Mouse (Mus musculus) mouse trophoblast stem cell (cell line): ENCODE data around the gene Slc5a2.

Experiments used
- in situ Hi-C, 2 experiments: fragments of 300-500 bp; cut with MseI, MboI; formaldehyde crosslinking; loops; 2 replicates in 1 of 2; 3 replicates in 1 of 2; pipeline ENCODE4 v1.15.1; 2025

Slc5a2 gene

DNA sequence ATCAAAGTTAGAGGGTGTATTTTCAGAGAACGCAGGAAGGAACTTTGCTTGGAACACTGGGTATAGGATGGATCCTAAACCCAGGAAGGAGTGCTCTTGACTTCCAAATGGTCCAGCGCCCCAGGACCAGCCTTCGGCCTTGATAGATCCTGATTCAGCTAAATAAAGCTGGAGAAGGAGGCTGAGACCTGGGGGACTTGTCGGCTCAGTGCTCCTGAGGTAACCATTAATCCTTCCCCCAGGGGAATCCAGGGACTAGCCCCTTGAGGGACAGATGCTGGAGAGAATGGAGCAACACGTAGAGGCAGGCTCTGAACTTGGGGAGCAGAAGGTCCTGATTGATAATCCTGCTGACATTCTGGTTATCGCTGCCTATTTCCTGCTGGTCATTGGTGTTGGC is at the start of gene Slc5a2:
TSS of gene Slc5a2 (plus strand) at position 247 of the 400 bp plus-strand sequence.
- in situ Hi-C loops, result no loop called here

DNA sequence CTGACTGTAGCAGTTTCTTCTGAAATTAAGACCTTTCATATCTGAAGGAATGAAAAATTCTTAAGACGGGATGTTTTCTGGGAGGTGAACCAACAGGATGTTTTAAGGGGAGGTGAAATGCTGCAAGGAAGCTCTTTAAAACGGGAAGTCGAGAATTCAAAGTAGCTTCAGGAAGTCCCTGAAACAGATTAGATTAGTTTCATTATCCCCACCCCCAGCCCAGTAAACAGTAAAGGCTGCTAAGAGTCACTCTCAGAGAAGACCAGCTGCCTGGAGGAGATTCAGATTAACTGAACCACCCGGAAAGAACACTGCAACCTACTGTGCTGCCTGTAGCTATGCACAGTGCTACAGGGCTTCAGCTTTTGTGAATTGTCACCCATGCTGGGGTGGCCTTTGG is 45.5 kb upstream of the Slc5a2 start:
- in situ Hi-C loops, result no loop called here

- in situ Hi-C loops, result no loop called here
These were observed 44.5 kb upstream of the Slc5a2 start for GRCm38 (mm10) chr7:128220936-128221335.

DNA sequence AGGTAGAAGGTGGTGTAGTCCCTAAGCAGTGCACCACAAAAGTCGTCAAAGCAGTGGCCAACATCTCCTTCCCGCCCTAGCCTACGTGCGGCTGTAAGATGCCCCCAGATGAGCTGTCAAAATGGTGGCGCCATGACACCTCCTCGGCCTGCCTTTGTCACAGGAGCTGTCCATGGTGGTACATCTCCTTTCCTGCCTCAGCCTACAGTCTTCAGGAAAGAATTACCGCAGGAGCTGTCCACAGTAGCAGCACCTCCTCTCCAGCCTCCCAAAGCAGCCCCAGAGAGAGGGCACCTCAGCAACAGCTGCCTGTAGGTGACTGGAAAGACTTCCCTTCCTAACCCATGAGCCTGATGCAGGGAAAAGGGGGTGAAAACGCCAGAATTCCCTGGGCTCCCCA is 33.7 kb upstream of the Slc5a2 start:
- in situ Hi-C loops, result no loop called here

DNA sequence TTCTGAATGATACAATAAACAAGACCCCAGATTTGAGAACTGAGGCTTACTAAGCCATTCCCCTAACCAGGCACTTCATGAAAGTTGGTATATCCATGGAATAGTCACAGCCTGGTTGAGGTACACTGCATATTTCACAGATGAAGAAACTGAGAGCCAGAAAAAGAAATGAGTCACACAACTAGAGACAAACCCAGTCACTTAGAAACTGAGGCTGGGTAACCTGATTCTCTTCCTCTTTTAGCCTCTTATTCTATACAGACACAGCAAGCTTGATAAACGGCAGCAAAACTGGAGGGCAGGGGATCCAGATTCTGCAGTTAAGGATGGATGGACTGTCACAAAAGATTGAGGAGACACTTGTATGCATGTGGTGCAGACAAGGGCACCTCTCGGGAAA is 30.7 kb upstream of the Slc5a2 start:
- in situ Hi-C loops, result no loop called here

- in situ Hi-C loops, result no loop called here
These were observed 30.0 kb upstream of the Slc5a2 start for GRCm38 (mm10) chr7:128235481-128235880.

DNA sequence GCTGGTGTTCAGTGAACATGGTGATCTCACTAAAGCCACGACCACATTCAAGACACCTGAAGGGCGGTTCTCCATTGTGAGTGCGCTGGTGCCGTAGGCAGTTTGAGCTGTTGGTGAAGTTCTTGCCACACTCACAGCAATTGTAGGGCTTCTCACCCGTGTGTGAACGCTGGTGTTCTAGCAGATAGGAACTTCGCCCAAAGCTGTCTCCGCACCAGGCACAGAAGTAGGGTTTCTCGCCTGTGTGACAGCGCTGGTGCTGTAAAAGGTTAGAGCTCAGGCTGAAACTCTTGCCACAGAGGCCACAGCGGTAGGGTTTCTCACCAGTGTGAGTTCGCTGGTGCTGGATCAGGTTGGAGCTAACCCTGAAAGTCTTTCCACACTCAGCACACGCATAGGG is 29.0 kb upstream of the Slc5a2 start:
- in situ Hi-C loops, result no loop called here

GRCm38 (mm10) chr7:128236856-128237592 is 28.4 kb upstream of the Slc5a2 start, which contains the start of gene Armc5:
Gene Armc5, plus strand, starts transcription at chr7:128237342.
- in situ Hi-C loops, result no loop called here

DNA sequence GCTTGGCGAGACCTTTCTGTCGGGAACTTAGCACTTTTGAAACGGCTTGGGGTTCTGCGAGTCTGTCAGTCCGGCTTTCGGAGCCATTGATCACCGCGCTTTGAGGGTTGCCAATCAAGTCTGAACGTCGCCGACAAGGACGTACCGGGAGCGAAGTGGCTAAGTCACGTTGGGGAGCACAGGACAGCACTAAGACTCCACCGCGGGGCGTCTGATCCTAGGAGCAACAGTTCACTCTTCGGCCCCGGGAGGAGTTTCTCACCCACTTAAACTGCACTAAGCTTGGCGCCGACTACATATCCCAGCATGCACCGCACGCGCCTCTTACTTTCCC is 27.9 kb upstream of the Slc5a2 start:
- in situ Hi-C loops, result no loop called here

- in situ Hi-C loops, result no loop called here
These were observed 27.3 kb upstream of the Slc5a2 start, which contains the start of gene 9130023H24Rik for GRCm38 (mm10) chr7:128237927-128238778. Gene 9130023H24Rik, minus strand, starts transcription at chr7:128238031.

DNA sequence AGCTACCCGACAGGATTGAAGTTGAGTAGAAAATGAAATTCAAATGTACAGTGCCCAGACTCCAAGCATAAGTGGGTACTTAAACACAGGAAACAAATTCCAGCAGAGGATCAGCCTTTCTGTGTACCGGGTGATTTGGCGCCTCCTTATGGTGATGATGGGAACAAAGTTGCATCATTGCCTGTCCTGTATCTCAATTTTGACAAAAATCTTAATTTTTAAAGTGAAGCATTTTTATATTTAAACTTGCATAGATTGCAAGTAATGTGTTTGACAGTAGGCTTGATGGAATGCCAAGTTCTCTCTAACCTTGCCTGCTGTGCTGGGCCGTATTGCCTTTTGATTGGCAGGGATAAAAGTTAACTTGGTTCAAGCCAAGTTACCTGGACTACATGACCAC is 26.5 kb upstream of the Slc5a2 start:
- in situ Hi-C loops, result no loop called here

GRCm38 (mm10) chr7:128240131-128240784 is 25.2 kb upstream of the Slc5a2 start:
- in situ Hi-C loops, result no loop called here

- in situ Hi-C loops, result no loop called here
These were observed 23.1 kb upstream of the Slc5a2 start for GRCm38 (mm10) chr7:128242331-128242730.

GRCm38 (mm10) chr7:128243921-128244320 is 21.5 kb upstream of the Slc5a2 start:
- in situ Hi-C loops, result no loop called here

GRCm38 (mm10) chr7:128244410-128245025 is 20.9 kb upstream of the Slc5a2 start:
- in situ Hi-C loops, result loop anchor here (5.0 kb wide), 1 partner anchor 103 kb away; no protein-coding TSS in a partner anchor

GRCm38 (mm10) chr7:128245547-128245946 is 19.9 kb upstream of the Slc5a2 start:
- in situ Hi-C loops, result loop anchor here (5.0 kb wide), 1 partner anchor 102 kb away; no protein-coding TSS in a partner anchor

DNA sequence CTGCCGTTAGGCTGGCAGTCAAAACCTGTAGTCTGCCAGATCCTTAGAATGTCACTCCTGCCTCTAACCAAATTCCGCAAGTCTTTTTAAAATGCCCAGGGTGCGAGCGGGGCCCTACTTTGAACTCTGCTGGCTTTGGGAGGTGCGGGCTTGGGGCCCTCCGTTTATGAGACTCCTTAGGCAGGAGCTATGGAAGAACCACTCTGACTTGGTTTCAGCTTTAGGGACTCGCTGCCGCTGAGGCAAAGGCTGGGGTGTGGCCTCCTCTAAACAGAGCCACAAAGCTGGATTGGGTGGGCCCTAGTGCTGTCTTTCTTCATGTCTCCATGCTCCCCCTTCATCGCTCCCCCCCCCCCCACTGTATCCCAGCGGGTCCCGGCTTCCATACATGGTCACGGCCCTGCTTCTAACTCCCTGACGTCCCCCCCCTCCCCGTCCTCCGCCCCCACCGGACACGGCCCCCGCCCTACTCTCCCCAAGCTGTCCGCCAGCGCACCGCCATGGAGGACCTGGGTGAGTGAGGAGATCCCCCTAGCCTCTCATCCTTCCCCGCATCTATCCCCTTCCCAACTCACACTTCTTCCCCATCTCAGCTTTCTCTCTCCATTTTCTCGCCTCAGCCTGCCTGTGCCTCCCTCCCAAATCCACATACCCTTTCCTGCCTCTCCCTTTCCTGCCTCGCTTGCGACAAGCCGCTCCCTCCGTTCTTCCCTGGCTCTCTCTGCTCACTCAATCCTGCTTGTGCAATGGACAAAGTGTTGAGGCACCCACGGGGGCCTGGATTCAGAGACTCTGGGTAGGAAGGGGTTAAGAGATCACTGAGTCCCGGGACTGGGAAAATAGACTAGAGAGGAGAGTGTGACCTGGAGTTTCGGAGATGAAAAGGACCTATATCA is 18.7 kb upstream of the Slc5a2 start, which contains the start of gene Tgfb1i1:
TSS of gene Tgfb1i1 (plus strand) at position 317 of the 896 bp plus-strand sequence.
- in situ Hi-C loops, result loop anchor here (5.0 kb wide), 1 partner anchor 101 kb away; no protein-coding TSS in a partner anchor

DNA sequence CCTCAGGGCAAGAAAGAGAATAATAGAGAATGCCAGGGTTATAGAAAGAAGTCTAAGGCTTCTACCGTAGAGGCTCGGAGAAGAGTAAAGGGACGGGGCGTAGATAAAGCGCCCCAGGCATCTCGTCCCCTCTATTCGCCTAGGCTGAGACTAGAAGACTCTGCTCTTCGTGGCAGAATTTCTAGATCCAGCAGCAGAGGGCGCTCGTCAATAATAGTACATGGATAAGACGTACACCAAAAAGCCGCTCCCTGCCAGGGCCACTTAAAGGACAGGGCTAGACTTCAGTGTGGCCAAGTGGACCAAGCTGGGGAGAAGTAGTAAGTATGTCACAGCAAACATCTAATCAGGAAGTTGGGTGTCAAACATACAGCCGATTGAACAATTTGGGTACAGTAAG is 18.0 kb upstream of the Slc5a2 start:
- in situ Hi-C loops, result loop anchor here (5.0 kb wide), 1 partner anchor 100 kb away; no protein-coding TSS in a partner anchor

GRCm38 (mm10) chr7:128248081-128249042 is 17.1 kb upstream of the Slc5a2 start:
- in situ Hi-C loops, result loop anchor here (5.0 kb wide), 1 partner anchor 99 kb away; no protein-coding TSS in a partner anchor
